Mouse (Mus musculus) spleen, adult 12 weeks (tissue): ENCODE data around the gene Drc3.

Experiments used
- DNase-seq: peaks from one replicate; pipeline ENCODE4 v3.0.0; 2022; ENCODE audit warnings: low spot score

The Drc3 gene

DNA sequence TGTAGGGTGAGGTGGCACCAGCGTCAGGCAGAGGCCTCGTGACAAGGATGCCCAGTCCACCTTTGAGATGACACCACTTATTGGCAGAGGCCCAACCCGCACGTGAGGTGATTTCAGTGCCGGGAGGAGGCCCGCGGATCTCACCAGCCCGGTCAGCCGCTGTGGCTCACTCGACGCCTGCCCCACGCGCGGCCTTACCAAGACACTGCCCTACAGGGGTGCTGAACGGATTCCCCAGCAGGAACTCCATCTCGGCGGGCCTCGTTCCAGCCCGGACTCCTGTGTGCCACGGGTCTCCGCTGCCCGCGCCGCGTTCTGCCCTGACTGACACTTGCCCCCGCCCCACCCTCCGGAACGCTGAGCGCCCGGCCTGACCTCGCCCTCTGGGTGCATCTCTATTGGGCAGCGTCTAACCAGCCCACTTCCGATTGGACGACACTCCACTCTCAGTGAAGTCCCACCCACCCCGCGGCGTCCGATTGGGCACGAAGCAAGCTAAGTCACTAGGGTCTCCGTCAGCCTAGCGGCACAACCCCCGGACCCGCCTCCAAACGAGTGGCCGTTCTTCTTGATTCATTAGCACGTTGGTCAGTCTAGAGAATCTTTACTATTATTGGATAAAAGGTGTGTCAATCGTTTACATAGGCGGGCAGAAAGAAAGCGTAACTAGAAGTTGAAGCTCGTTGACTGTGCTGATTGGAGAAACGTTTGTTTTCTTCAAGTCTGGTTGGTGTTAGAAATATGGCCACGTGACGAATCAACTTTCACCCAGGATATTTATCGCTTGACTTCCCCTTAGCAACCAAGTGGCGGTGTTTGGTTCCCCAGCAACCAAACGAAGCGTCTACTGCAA lies at the start of gene Drc3, which contains the start of gene Tom1l2:
Gene Drc3 (plus strand): TSS at position 771 of the 853 bp plus-strand sequence.
Gene Tom1l2 (minus strand): TSS at position 347 of the 853 bp plus-strand sequence.
- DNase-seq, result peak; percentile 97

DNA sequence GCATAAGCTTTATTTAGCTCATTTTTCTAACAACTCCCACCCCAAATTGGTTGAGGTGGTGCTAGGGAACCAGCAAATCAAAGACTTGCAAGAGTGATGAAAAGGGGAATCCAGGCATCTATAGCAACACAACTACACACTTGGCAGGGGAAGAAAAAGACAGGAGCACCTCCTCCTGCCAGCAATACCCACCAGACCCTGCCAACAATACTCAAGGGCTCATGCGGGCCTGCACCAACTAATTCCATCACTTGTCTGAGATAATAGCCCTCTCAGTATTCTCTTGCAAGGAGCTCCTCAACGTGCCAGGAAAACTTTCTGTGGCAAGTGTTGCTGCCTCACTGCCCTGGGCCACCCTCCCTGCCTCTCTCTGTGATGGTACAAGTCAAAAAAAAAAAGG lies 49.6 kb upstream of the Drc3 start:
- DNase-seq, result no peak

DNA sequence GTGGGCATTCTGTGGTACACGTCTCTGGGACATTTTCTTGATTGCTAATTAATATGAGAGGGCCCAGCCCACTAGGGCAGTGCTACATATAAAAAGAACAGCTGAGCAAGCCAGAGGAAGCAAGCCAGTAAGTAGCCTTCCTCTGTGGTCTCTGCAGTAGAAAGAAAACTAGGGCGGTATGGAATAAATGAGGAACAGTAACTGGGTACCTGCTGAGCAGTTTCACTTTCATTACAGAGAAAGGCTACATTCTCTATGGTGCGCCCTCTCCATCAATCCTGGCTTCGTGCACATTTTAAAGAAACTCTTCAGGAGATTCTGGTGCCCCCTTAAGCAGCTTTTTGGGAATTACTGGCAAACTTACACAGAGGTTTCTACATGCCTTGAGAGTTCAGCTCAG lies 47.5 kb upstream of the Drc3 start:
- DNase-seq, result no peak

DNA sequence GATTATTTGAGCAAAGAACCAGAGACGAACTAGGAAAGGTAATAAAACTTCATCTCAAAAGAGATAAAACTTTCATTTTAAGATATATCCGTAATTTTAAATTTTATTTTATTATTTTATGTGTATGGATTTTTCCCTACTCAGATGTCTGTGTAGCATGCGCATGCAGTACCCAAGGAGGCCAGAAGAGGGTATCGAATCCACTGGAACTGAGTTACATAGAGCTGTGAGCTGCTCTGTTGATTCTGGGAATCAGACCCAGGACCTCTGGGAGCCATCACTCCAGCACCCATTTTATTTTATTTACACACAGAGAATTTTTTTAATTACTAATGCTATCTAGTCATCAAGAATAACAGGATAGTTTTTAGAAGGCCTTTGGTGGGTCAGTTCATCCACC lies 46.3 kb upstream of the Drc3 start:
- DNase-seq, result peak; percentile 28

DNA sequence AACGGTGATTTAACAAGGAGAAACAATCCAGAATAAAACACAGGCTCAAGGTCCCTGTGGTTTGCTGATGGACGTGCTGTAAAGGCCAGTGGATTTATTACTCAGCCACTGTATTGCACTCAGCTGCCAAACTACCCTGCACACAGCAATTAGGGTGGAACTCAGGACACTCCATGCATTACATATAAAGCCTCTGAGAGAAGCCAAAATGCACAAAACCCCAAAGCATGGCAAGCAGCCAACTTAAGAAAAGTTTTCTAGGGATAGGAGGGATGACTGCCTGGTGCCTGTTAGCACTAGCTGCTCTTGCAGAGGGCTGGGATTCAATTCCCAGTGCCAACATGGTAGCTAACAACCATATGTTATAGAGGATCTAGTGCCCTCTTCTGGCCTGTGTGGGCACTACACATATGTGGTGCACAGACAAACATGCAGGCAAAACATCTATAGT lies 45.7 kb upstream of the Drc3 start:
- DNase-seq, result no peak

DNA sequence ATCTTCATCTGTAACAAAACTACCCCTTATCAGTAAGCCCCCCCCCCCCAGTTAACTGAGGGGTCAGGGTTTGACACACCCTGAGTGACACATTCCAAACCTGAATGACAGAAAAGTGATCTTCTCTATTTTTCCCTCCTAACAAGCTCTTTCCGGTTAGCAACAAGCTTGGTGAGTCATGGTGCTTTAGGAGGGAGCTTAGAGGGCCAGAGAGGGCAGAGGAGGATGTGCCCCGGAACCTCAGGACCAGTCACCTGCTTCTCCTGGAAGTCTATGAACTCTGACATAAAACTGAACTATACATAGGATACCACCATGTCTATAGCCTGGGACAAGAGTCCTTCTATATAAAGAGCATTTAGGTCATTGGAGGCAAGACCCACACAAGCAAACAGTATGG lies 45.1 kb upstream of the Drc3 start:
- no peak for DNase-seq

DNA sequence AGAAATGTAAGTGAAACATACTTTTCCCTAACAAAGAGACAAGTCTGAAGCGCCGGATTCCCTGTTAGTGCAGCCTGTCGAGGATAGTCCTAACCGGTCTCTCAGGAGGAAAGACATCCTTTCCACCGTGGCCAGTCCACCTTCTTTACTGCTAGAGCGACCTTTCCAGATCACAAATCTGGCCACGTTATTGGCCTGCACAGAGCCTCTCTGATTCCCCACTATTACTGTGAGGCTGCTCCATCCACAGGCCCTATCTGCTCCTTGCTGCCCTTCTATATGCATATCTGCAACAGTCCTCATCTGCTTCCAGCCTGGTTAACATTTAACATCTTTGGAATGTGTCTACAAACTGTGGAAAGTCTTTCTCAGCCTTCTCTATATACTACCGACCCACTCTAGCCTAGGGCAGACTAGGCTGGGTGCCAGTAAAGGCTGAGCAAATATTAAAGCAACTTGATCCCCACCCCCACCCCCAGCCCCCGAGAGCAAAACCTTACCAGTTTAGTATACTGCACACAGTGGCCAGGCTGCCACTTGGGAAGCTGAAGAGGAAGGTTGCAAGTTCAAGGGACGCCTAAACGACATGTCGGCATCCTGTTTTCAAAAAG lies 44.5 kb upstream of the Drc3 start:
- DNase-seq, result no peak

DNA sequence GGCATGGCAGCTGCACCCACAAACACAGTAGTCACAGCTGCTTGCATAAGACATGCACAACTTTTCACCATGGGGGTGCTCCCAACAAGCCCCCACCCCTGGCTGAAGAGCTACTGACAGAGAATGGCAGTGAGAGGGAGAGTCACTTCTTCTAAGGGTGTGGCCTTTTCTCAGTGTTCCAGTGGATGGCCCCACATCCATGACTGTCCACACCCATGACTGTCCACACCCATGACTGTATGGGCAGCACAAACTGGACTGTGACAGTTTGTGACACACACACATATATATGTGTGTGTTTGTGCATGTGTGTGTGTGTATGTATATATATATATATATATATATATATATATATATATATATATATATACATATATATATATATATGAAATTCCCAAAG lies 43.3 kb upstream of the Drc3 start:
- DNase-seq, result no peak

DNA sequence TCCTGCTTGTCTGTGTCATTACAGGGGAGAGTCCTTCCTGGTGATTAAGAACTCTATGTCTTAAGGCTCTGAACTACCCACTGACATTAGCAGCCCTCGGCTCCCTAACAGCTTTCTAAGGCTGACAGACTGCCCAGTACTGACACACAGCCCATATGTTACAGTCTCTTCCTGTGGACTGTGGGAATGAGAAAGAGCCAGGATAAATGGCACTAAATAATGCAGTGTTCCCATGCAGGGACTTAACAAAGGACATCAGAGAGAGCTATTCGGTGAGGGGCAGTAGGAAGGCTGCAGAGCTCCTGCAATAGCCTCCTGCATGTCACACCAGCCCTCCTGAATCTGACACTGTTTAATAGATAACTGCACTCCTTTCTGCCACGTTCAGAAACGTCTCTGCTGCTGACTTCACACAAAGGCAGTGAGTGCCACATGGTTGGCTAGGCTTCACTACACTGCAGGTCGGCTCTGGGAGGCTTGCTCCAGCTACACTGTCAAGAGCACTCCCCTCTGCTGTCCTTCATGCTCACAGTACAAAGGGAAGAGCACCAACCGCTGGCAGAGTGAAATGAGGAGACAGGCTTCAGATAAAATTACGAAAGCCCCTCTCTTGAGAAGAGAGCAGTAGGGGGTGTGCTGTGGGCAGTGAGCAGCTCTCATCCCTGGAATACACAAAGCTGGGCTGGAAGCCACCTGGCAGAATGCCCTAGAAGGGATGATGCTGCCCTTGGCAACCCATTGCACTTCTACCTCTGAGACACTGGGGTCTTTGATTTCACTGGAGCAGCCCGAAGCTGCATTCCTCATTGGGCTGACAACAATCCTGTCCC lies 41.9 kb upstream of the Drc3 start:
- no peak for DNase-seq

DNA sequence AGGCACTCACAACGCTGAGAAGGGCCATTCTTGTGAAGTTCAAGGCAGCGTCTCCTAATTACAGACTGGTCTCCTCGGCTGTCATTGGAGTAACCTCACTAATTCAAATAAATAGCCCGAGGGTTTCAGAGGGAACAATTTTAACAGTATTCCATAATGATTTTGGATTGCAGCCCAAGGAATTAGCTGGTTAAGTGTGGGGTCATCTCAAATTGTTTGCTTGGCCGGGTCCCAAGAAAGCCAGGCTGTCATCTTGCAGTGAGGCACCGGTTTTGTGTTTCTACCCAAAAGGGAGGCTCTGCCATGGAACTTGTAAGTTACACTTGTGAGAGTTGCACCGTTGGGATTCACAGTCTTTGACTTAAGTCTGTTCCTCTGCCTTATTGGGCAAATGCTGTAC lies 36.9 kb upstream of the Drc3 start:
- no peak for DNase-seq

DNA sequence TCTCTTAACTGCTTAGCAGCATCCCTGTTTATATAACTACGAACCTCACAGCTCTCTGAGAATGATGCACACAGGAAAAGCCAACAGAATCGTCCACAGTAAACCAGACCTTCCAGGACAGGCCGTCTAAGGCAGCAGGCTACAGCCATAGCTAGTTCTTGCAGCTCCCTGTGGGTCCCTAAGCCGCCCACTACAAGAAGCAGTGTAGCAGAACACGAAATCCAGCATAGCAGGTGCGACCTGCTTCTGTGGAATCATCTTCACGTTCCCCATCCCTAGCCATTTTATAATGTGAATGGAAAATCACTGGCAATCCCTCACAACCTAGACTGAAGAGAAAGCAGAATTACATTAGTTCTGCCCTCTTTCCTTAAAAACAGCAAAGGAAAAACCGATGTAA lies 36.2 kb upstream of the Drc3 start:
- DNase-seq, result no peak

DNA sequence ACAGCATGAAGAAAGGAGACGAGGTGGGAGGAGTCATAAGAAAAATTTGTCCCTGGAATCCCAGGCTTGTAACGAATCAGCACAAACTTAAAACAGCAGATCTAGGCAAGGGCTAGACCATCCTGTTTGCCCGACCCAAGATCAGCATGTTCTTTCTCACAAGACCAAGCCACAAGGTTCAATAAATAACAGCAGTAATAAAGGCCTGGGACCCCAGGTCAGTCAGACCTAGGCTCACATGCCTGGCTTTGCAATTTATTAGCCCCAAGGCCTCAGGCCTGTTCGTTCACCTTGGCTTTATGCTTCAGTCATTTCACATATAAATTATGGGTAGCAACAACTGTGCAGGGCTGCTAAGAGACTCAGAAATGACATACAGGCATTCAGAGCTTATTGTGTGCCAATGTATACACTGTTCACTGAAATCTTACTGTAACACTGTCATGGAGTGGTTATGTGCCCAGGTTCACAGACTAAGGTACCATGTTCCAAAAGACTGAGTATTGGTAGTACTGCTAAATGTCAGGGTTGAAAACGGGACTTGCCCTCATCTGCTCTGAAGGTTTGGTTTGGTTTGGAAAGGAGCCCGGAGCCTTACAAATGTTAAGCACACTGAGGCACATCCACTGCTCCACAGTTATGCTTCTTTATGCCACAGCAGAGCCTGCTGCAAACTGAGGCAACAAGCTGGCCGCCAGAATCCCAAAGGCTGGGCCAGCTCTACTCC lies 35.6 kb upstream of the Drc3 start:
- DNase-seq, result no peak

DNA sequence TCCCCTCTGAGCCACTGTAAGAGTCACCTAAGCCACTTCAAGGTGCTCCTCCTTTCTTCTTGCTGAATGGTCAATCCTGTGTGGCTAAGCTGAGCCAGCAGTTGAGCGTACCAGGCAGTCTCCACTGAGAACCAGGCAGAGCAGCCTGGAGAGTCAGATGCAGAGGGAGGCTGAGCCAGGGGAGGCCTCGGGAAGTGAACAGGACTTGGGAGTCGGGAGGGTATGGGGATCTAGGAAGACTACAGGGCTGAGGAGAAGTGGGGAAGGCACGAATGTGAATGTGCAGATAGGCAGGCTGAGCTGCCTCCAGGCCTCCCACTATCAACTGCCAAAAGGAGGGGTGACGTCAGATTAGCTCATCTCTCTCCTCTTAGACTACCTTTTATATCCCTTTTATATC lies 34.4 kb upstream of the Drc3 start:
- no peak for DNase-seq

DNA sequence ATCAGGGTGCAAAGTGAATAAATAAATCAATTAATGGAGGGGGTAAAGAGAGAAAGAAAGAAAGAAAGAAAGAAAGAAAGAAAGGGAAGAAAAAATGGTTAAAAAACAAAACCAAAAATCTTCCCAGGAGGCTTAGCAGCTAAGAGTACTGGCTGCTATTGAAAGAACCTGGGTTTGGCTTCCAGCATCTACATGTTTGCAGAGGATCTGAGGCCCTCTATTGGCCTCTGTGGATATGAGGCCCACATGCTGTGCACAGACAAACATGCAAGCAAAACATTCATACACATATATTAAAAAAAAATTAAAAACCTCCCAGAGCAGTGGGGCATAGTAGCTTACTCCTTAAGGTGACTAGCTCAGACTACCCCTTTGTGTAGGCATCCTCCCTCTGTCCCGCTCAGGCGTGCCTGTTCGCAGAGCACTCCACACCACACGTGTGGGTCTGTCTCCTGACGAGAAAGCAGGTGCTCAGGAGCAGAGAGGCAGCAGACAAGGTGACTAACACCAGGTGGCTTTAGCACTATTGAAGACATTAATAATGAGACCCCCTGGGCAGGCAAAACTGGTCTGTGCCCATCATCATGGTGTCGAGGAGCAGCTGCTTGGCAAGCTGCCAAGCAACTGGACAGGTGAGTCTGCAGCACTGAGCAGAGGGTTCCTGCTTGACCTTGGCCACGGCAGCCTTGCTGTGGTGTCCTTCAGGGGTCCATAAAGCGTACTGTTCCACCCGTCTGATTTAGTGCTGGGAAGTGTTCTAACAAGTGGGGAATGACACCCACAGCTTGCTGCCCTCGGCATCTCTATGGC lies 33.7 kb upstream of the Drc3 start:
- no peak for DNase-seq

DNA sequence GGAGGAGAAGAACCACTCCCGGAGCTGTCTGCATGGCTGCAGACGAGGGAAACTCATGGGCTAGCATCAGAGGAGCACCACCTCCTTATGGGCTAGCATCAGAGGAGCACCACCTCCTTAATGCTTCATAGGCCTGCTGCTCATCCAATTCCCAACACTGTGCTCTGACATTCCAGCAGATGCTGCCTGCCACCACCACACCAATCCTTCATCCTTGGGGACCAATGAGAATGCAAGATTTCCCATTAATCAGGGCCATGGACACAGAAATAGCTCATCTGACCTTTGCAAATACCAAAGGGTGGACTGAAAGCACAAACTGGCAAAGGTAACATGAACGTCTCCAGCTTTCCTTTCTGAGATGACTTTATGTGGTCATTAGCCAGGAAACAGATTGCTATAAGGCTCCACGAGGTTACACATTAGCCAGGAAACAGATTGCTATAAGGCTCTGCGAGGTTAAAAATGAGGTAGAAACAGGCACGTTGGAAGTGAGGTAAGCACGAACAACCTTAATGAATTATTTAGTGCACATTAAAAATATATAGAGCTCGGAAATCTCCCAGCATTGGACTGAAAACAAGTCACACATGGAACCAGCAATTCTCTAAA lies 32.6 kb upstream of the Drc3 start:
- DNase-seq, result no peak

DNA sequence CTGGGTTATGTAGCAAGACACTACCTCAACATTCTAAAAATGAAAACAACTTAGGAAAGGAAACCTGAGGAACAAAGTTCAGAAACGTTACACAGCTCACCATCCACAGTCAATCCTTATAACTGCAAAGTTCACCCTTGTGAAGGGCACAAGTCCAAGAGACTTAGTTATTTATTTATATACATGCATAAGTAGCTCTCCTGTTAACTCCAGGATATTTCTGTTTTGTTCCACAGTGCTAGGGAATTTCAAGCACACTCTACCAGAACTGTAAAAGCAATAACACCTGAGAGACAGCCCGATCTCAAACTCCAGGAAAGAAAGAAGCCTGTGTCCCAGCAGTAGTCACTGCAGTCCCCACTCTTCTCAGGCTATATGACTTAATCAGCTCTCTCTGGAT lies 31.7 kb upstream of the Drc3 start:
- DNase-seq, result no peak

DNA sequence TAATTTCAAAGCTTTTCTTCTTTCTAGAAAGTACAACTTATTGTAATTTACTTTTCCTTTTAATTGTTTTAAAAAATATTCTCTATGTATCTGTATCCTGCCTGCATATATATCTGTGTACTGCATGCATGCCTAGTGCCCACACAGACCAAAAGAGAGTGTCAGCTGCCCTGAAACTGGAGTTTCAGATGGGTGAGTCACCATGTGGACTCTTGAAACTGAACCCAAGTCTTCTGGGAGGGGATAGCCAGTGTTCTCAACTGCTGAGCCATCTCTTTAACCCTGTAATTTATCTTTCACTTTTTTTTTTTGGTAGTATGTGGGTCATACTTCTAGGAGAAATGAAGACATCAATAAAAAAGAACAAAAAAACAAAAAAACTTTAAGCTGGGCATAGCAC lies 29.4 kb upstream of the Drc3 start:
- DNase-seq, result no peak

DNA sequence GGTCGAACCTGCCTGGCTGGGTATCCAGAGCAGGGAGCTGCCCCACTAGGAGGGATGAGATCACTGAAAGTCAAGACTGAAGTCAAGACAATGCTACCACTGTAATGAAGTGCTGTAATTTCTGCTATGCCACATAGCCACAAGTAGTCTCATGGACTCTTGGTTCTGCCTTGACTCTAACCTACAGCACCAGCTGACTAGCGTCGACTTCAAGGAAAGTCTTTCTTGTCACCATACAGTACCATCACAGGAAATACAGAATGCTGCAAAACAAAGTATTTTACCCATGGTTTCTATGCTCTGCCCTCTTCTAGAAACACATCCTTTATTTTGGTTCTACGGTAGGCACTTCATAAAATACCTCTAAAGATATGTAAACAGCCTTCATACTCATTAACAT lies 22.6 kb upstream of the Drc3 start:
- no peak for DNase-seq

DNA sequence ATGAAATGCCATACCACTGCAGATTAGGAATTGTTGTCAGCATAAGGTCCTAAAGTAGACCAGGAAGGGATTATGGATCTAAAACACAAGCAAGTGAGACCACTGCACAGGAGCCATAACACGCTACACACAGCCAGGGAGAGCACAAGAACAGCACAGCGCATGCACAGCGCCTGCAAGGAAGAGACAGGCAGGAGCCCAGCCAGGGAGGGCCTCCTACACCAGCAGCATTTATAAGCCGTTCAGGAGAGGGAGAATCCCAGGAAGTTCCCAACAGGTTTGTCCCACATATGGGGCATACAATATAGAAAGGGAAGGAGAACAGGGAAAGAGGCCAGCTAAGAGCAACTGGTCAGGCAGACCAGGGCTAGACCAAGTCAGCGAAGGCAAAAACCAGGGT lies 19.7 kb upstream of the Drc3 start:
- no peak for DNase-seq

DNA sequence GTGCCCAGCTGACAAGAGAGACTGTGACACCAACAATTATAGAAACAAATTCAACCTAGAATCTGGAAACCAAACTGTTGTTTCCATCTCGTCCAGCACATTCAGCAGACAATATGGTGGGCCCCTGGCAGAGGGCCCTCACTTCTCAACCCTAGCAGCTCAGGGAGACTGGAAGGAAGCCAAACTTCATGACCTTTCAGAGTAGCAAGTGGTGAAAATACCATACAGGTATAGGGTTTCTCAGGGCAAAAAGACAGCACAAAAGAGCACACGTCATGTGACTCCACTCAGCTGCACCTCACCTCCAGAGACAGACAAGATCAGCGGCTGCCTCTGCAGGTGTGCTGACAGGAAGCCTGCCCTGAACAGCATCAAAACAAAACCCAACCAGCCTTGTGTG lies 19.0 kb upstream of the Drc3 start:
- no peak for DNase-seq

DNA sequence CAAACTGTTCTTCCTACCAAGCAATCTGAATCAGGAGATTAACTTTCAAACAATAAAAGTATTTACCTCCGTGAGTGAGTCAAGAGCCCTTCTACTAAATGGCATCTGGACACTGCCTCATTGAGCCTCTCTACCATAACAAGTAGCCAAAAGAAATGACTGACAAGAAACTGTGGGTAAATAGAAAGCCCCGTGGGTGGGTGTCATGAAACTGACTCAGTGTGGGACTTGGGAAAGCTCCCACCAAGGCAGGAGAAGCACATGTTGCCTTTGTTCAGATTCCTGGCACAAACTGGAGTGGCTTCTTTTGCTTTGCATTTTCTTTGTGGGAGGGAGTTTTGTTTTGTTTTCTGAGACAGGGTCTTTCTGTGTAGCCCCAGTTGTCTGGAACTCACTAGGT lies 17.4 kb upstream of the Drc3 start:
- DNase-seq, result no peak
